Comparison of ENCODE assay signal across 9 mouse cellular contexts in genomic region chr12:74009448-74009911, GRCm38 (mm10). TPM values are rescaled to one million over a fixed set of nuclear protein-coding genes. Genes with fewer than 3 reads are reported as not detected.
DNase-seq lines count a peak whose midpoint lies in the region; ATAC-seq and TF ChIP-seq lines count a peak whose summit lies in the region.
"Had no signal": no experiment of that assay in that cellular context is flagged by ENCODE, and none has a peak within 500 bp of the region (broad histone marks: within the 10 kb centered on the region; RNA-seq: fewer than 3 reads in every experiment).

No protein-coding gene starts in this region.

- no peaks in the 10 kb centered on the region for H3K4me1 ChIP-seq in cerebellum, adult 2 months (ENCODE audit: control insufficient read depth, insufficient read depth, low read length)
- H3K4me1 ChIP-seq in midbrain, embryonic 13.5 days (replicated peaks) = peaks cover 4% of the 10 kb centered on the region; the same call in 1 of the 2 replicates
- H3K4me1 ChIP-seq: liver, embryonic 15.5 days had no signal

- no peak overlapping the region for H3K4me2 ChIP-seq in midbrain, embryonic 13.5 days (replicated peaks)
- H3K4me2 ChIP-seq: liver, embryonic 15.5 days had no signal

- H3K36me3 ChIP-seq in midbrain, embryonic 13.5 days = no peaks in the 10 kb centered on the region
- H3K36me3 ChIP-seq: liver, embryonic 15.5 days had no signal

- 6% methylated on average over 8 of the region's 8 CpGs for WGBS in cerebellum, adult 2 months
- 26% methylated on average over 8 of the region's 8 CpGs for WGBS in midbrain, embryonic 13.5 days

- peak; percentile 17 to 55 for DNase-seq in heart, adult 18-20 months
- no peak for DNase-seq in heart, adult 9 months (ENCODE audit: low spot score in 2 of 2)
- DNase-seq in ES-CJ7 (ENCODE audit: low read depth, low spot score) = peak; percentile 67
- peak; percentile 34 to 53 for DNase-seq in cerebellum, adult 2 months
- peak; percentile 19 for DNase-seq in gastrocnemius, postnatal 14 days
- DNase-seq in layer of hippocampus, postnatal 14 days (ENCODE audit: low spot score in 2 of 2) = peak; percentile 13 to 46
- peak; percentile 84 for DNase-seq in telencephalon, adult 2 months (ENCODE audit: low read depth, low spot score)

- H3K27me3 ChIP-seq in cerebellum, adult 2 months (ENCODE audit: control insufficient read depth, insufficient read depth, low read length) = no peaks in the 10 kb centered on the region
- no peaks in the 10 kb centered on the region for H3K27me3 ChIP-seq in midbrain, embryonic 13.5 days

- H3K9ac ChIP-seq in midbrain, embryonic 13.5 days (replicated peaks) = no peak overlapping the region
- H3K9ac ChIP-seq: liver, embryonic 15.5 days had no signal

- no peaks in the 10 kb centered on the region for H3K9me3 ChIP-seq in midbrain, embryonic 13.5 days
- H3K9me3 ChIP-seq: liver, embryonic 15.5 days had no signal

- no peak overlapping the region for H3K27ac ChIP-seq in cerebellum, adult 2 months (ENCODE audit: insufficient read depth, low read length)
- H3K27ac ChIP-seq in midbrain, embryonic 13.5 days = no peak overlapping the region
- H3K27ac ChIP-seq: liver, embryonic 15.5 days had no signal

- TF ChIP-seq CTCF in cerebellum, adult 2 months (IDR thresholded peaks at IDR 0.05; ENCODE audit: borderline replicate concordance, insufficient read depth, low read depth, low read length) = peak; percentile 91

- TF ChIP-seq POLR2A in cerebellum, adult 2 months (IDR thresholded peaks at IDR 0.05; ENCODE audit: borderline replicate concordance, insufficient read depth, low read length) = no peak

- H3K4me3 ChIP-seq in cerebellum, adult 2 months (replicated peaks; ENCODE audit: insufficient read depth, low read depth, low read length) = no peak overlapping the region
- no peak overlapping the region for H3K4me3 ChIP-seq in midbrain, embryonic 13.5 days (replicated peaks)
- H3K4me3 ChIP-seq: liver, embryonic 15.5 days had no signal

- peak; percentile 68 for ATAC-seq in midbrain, embryonic 13.5 days

- intact Hi-C loops in gastrocnemius, postnatal 14 days (cut with DNase I; ENCODE audit: low total_unique reads) = no loop called here

RNA-seq across cellular contexts. Expression of gene Syt16, which starts 12.0 kb away (rescaled TPM):
- total RNA-seq in heart, adult 18-20 months (2021) = not detected
- polyA plus RNA-seq in cerebellum, adult 2 months (2012; rRNA removed) = 5.5 TPM in 2 replicates
- not detected for total RNA-seq in gastrocnemius, postnatal 14 days (2021)
- total RNA-seq in layer of hippocampus, postnatal 14 days (2021) = 10 to 100 TPM; 58.9 to 71.0 TPM
- 45.2 and 47.0 TPM in 2 replicates for polyA plus RNA-seq in midbrain, embryonic 13.5 days (2015; fragmentation: Nextera tagmentation; extraction: Ambion mirVana)

RNA-seq across cellular contexts. Expression of gene Snapc1, which starts 45.2 kb away (rescaled TPM):
- 10 to 100 TPM; 11.0 to 11.8 TPM for total RNA-seq in heart, adult 18-20 months (2021)
- 33.4 and 35.2 TPM in 2 replicates for polyA plus RNA-seq in cerebellum, adult 2 months (2012; rRNA removed)
- total RNA-seq in gastrocnemius, postnatal 14 days (2021) = 1 to 10 TPM; 3.6 to 5.0 TPM
- 10 to 100 TPM; 26.6 to 30.0 TPM for total RNA-seq in layer of hippocampus, postnatal 14 days (2021)
- 35.4 and 36.7 TPM in 2 replicates for polyA plus RNA-seq in midbrain, embryonic 13.5 days (2015; fragmentation: Nextera tagmentation; extraction: Ambion mirVana)

Comparison
In these comparisons a context has a peak if more than half of its experiments do, and no peak if none do; other contexts are left out.
1. DNase-seq: peak in heart, adult 18-20 months (2 of 2), ES-CJ7 (single experiment), cerebellum, adult 2 months (2 of 2), gastrocnemius, postnatal 14 days (single experiment), layer of hippocampus, postnatal 14 days (2 of 2) and telencephalon, adult 2 months (single experiment); none in heart, adult 9 months (0 of 2).
2. RNA of gene Syt16, which starts 12.0 kb away (total RNA-seq): 58.9 to 71.0 TPM in layer of hippocampus, postnatal 14 days; not detected in gastrocnemius, postnatal 14 days and not detected in heart, adult 18-20 months; every median in the first group is over 10 times any median in the second.